In genomic region chr9:118489579-118490019, GRCm38 (mm10) we compare ENCODE assay signal across 8 mouse cellular contexts. TPM values are rescaled to one million over a fixed set of nuclear protein-coding genes. Genes with fewer than 3 reads are reported as not detected.
DNase-seq lines count a peak whose midpoint lies in the region; ATAC-seq lines count a peak whose summit lies in the region.

No protein-coding gene starts in this region.

- 0 out of 2 replicates have a peak overlapping the region, but pooled peaks have one; percentile 32 for H3K9ac ChIP-seq in hindbrain, embryonic 12.5 days

- peaks cover 66% of the 10 kb centered on the region for H3K27me3 ChIP-seq in hindbrain, embryonic 12.5 days

- no peaks in the 10 kb centered on the region for H3K9me3 ChIP-seq in hindbrain, embryonic 12.5 days (replicated peaks)

- H3K36me3 ChIP-seq in hindbrain, embryonic 12.5 days = no peaks in the 10 kb centered on the region

- ATAC-seq in hindbrain, embryonic 12.5 days (ENCODE audit: low FRiP score) = peak; percentile 82

- peaks cover 26% of the 10 kb centered on the region for H3K4me1 ChIP-seq in hindbrain, embryonic 12.5 days

- H3K4me2 ChIP-seq in hindbrain, embryonic 12.5 days (replicated peaks) = peak overlapping the region; percentile 55

- peak overlapping the region; percentile 24 for H3K4me3 ChIP-seq in hindbrain, embryonic 12.5 days

- WGBS in hindbrain, embryonic 12.5 days = under 1% methylated on average over 16 of the region's 16 CpGs

- no peak overlapping the region for H3K27ac ChIP-seq in hindbrain, embryonic 12.5 days

- peak; percentile 87 for DNase-seq in R1 (ENCODE audit: low read depth, low spot score)
- DNase-seq in cerebellum, adult 9-10 months = peak; percentile 84
- peak; percentile 74 for DNase-seq in forelimb bud, embryonic 11.5 days (ENCODE audit: low read depth, low spot score)
- peak; percentile 20 for DNase-seq in layer of hippocampus, adult 9-11 months
- peak; percentile 75 for DNase-seq in lung, postnatal 14 days
- DNase-seq in right cerebral cortex, adult 2 months (ENCODE audit: low spot score in 2 of 2) = peak; percentile 68 to 76
- peak; percentile 77 for DNase-seq in yolk sac, embryonic 10.5 days (ENCODE audit: low spot score)

RNA-seq across cellular contexts. Expression of gene Eomes, which starts 11.6 kb away (rescaled TPM):
- polyA plus RNA-seq in hindbrain, embryonic 12.5 days (2016; fragmentation: Nextera tagmentation; extraction: Ambion mirVana) = 0.09 and 0.25 TPM in 2 replicates

RNA-seq across cellular contexts. Expression of gene Golga4, which starts 16.5 kb away (rescaled TPM):
- polyA plus RNA-seq in hindbrain, embryonic 12.5 days (2016; fragmentation: Nextera tagmentation; extraction: Ambion mirVana) = 67.5 and 73.1 TPM in 2 replicates

Comparison
In these comparisons a context has a peak if more than half of its experiments do, and no peak if none do; other contexts are left out.
1. DNase-seq: peak in every context shown above with its lines; median percentile 87 in R1; 84 in cerebellum, adult 9-10 months; 77 in yolk sac, embryonic 10.5 days; 75 in lung, postnatal 14 days; 74 in forelimb bud, embryonic 11.5 days; 72 in right cerebral cortex, adult 2 months; 20 in layer of hippocampus, adult 9-11 months.